Mouse (Mus musculus) G1E (cell line): ENCODE measurements around the gene Mmrn2. TPM values are rescaled to one million over a fixed set of nuclear protein-coding genes. Genes with fewer than 3 reads are reported as not detected.

Source experiments
- ATAC-seq: 2 replicates; pipeline ENCODE4 v1.8.0; 2016; ENCODE audit warnings: mild to moderate bottlenecking; ENCODE audit not compliant: insufficient number of reproducible peaks, poor library complexity, low FRiP score, severe bottlenecking; ENCODE audit errors: extremely low read depth
- DNase-seq: peaks from one replicate; pipeline ENCODE4 v3.0.0; 2012; ENCODE audit warnings: low spot score
- H3K27me3 ChIP-seq: 2 replicates; pipeline ENCODE4 v1.6.1; 2012; ENCODE audit warnings: mild to moderate bottlenecking, low read length, inconsistent platforms; ENCODE audit not compliant: insufficient read depth
- H3K36me3 ChIP-seq: replicated peaks from 2 replicates; pipeline ENCODE3; 2012; ENCODE audit warnings: mild to moderate bottlenecking, inconsistent platforms
- H3K4me1 ChIP-seq: 2 replicates; pipeline ENCODE4 v1.6.1; 2012; ENCODE audit warnings: low read depth, low read length, inconsistent platforms, mixed read lengths; ENCODE audit not compliant: insufficient read depth
- H3K4me3 ChIP-seq: 2 replicates; pipeline ENCODE4 v1.5.1; 2012; ENCODE audit warnings: low read depth, mild to moderate bottlenecking, inconsistent platforms, low read length, moderate library complexity, mixed read lengths
- H3K9me3 ChIP-seq: replicated peaks from 2 replicates; pipeline ENCODE4 v1.6.1; 2012; ENCODE audit warnings: inconsistent platforms
- CTCF ChIP-seq: IDR thresholded peaks from 2 replicates; pipeline ENCODE4 v1.5.1; 2012; ENCODE audit warnings: low read depth, low read length, inconsistent platforms, mixed read lengths
- GATA1 ChIP-seq: IDR thresholded peaks from 2 replicates; pipeline ENCODE4 v1.6.1; 2012; ENCODE audit warnings: borderline replicate concordance, low read length, inconsistent platforms, mixed read lengths
- GATA2 ChIP-seq: IDR thresholded peaks from 2 replicates; pipeline ENCODE4 v1.6.1; 2012; ENCODE audit warnings: low read depth, low read length, inconsistent platforms, borderline replicate concordance
- POLR2AphosphoS5 ChIP-seq: IDR thresholded peaks from 2 replicates; pipeline ENCODE4 v1.6.1; 2012; ENCODE audit warnings: low read depth, low read length, inconsistent platforms; ENCODE audit not compliant: insufficient replicate concordance
- TAL1 ChIP-seq: conservative IDR thresholded peaks from 2 replicates; pipeline ENCODE4 v1.6.1; 2012; ENCODE audit warnings: low read depth, low read length, inconsistent platforms, mixed read lengths
- polyA plus RNA-seq: library from polyadenylated mRNA; stranded (reverse); fragments of >175 nt; gene quantifications from 2 replicates; pipeline ENCODE4 v1.2.3, GENCODE M21; 2012
- total RNA-seq, 2 experiments: library from RNA; stranded (forward) in 1 of 2; stranded (reverse) in 1 of 2; fragments of 200-1000 nt in 1 of 2; fragments of >200 nt in 1 of 2; fragmentation: Nextera tagmentation in 1 of 2; gene quantifications; 2 replicates each; pipeline ENCODE4 v1.2.3; 2014 to 2017

Mmrn2 gene
- total RNA-seq (2014; fragmentation: Nextera tagmentation) (not detected in 2 replicates), total RNA-seq (2017) (0.11 and 0.12 TPM in 2 replicates), polyA plus RNA-seq (0.01 TPM in 2 replicates)

- Histone ChIP-seq H3K36me3 (no peaks in the 10 kb centered on the region), H3K4me3 (no peak within 1 kb of the TSS), H3K27me3 (peaks cover 8% of the 10 kb centered on the region; the same call in 1 of the 2 replicates), H3K9me3 (no peaks in the 10 kb centered on the region), H3K4me1 (peaks cover 13% of the 10 kb centered on the region)
- no peak for DNase-seq
- TF ChIP-seq CTCF (no peak), TAL1 (no peak), GATA2 (no peak), POLR2AphosphoS5 (no peak), GATA1 (no peak)
- ATAC-seq: no peak
These were observed at the start of gene Mmrn2 for GRCm38 (mm10) chr14:34375415-34375904. Mmrn2 (plus strand) TSS chr14:34375465.

- no peak overlapping the region for H3K4me3 ChIP-seq
- H3K9me3 ChIP-seq: no peaks in the 10 kb centered on the region
- peaks cover 62% of the 10 kb centered on the region for H3K36me3 ChIP-seq
- ATAC-seq (no peak), DNase-seq (no peak)
- H3K4me1 ChIP-seq: peaks cover 11% of the 10 kb centered on the region
- TF ChIP-seq TAL1: no peak
- no peaks in the 10 kb centered on the region for H3K27me3 ChIP-seq
These were observed 48.7 kb upstream of the Mmrn2 start for GRCm38 (mm10) chr14:34326606-34327005.

GRCm38 (mm10) chr14:34327618-34328017 lies 47.6 kb upstream of the Mmrn2 start:
- DNase-seq: no peak
- TF ChIP-seq GATA2 (no peak), TAL1 (no peak), POLR2AphosphoS5 (no peak), GATA1 (no peak), CTCF (no peak)
- Histone ChIP-seq H3K4me1 (peaks cover 11% of the 10 kb centered on the region), H3K9me3 (no peaks in the 10 kb centered on the region), H3K27me3 (no peaks in the 10 kb centered on the region), H3K36me3 (peaks cover 67% of the 10 kb centered on the region), H3K4me3 (no peak overlapping the region)
- ATAC-seq: no peak

- H3K9me3 ChIP-seq: no peaks in the 10 kb centered on the region
- DNase-seq: no peak
- H3K36me3 ChIP-seq: peaks cover 74% of the 10 kb centered on the region
- TF ChIP-seq CTCF: no peak
- TF ChIP-seq TAL1: no peak
- TF ChIP-seq GATA2: no peak
- TF ChIP-seq POLR2AphosphoS5: no peak
- no peak for TF ChIP-seq GATA1
- ATAC-seq: no peak
- H3K4me1 ChIP-seq: peaks cover 11% of the 10 kb centered on the region
- no peaks in the 10 kb centered on the region for H3K27me3 ChIP-seq
- H3K4me3 ChIP-seq: no peak overlapping the region
These were observed 44.6 kb upstream of the Mmrn2 start for GRCm38 (mm10) chr14:34330657-34331158.

GRCm38 (mm10) chr14:34331886-34332285 lies 43.4 kb upstream of the Mmrn2 start:
- no peak overlapping the region for H3K4me3 ChIP-seq
- no peak for TF ChIP-seq TAL1
- no peak for TF ChIP-seq CTCF
- TF ChIP-seq GATA1: no peak
- TF ChIP-seq GATA2: no peak
- TF ChIP-seq POLR2AphosphoS5: no peak
- H3K36me3 ChIP-seq: peaks cover 74% of the 10 kb centered on the region
- DNase-seq: no peak
- H3K27me3 ChIP-seq: no peaks in the 10 kb centered on the region
- ATAC-seq: no peak
- no peaks in the 10 kb centered on the region for H3K9me3 ChIP-seq
- H3K4me1 ChIP-seq: peaks cover 5% of the 10 kb centered on the region

- Histone ChIP-seq H3K4me1 (peaks cover 2% of the 10 kb centered on the region; the same call in 1 of the 2 replicates), H3K4me3 (no peak overlapping the region), H3K36me3 (peaks cover 78% of the 10 kb centered on the region), H3K27me3 (no peaks in the 10 kb centered on the region), H3K9me3 (no peaks in the 10 kb centered on the region)
- TF ChIP-seq TAL1 (no peak), GATA1 (no peak), CTCF (no peak), POLR2AphosphoS5 (no peak), GATA2 (no peak)
- ATAC-seq (no peak), DNase-seq (no peak)
These were observed 42.8 kb upstream of the Mmrn2 start for GRCm38 (mm10) chr14:34332476-34332875.
